Mouse (Mus musculus) small intestine, adult 2 months (tissue): ENCODE data around the gene Hoxb5. TPM values are rescaled to one million over a fixed set of nuclear protein-coding genes. Genes with fewer than 3 reads are reported as not detected.

Source experiments
- H3K27ac ChIP-seq: fragments of 200-500 bp; 2 replicates; pipeline ENCODE4 v1.5.1; 2012; ENCODE audit warnings: low read depth, low read length, control low read depth, inconsistent platforms; ENCODE audit not compliant: insufficient read depth
- H3K27me3 ChIP-seq: fragments of 200-500 bp; 2 replicates; pipeline ENCODE4 v1.6.1; 2012; ENCODE audit warnings: mild to moderate bottlenecking, moderate library complexity, low read length, inconsistent platforms; ENCODE audit not compliant: control insufficient read depth, insufficient read depth
- H3K36me3 ChIP-seq: fragments of 200-500 bp; 2 replicates; pipeline ENCODE4 v1.6.1; 2012; ENCODE audit warnings: mild to moderate bottlenecking, low read length, control low read depth, inconsistent platforms; ENCODE audit not compliant: control insufficient read depth, insufficient read depth
- H3K4me1 ChIP-seq: fragments of 200-500 bp; 2 replicates; pipeline ENCODE4 v1.6.1; 2012; ENCODE audit warnings: low read length, inconsistent platforms, mixed read lengths; ENCODE audit not compliant: control insufficient read depth, insufficient read depth, insufficient read length
- H3K4me3 ChIP-seq: fragments of 200-500 bp; 2 replicates; pipeline ENCODE4 v1.5.1; 2012; ENCODE audit warnings: low read depth, mild to moderate bottlenecking, control low read depth, inconsistent platforms, low read length, moderate library complexity
- CTCF ChIP-seq: fragments of 200-500 bp; IDR thresholded peaks from 2 replicates; pipeline ENCODE4 v1.5.1; 2012; ENCODE audit warnings: low read depth, mild to moderate bottlenecking, control low read depth, inconsistent platforms, low read length, moderate library complexity, mixed read lengths; ENCODE audit not compliant: insufficient replicate concordance, insufficient read length; ENCODE audit errors: extremely low read depth
- POLR2A ChIP-seq: fragments of 200-500 bp; IDR thresholded peaks from 2 replicates; pipeline ENCODE4 v1.6.1; 2012; ENCODE audit warnings: low read depth, mild to moderate bottlenecking, control low read depth, inconsistent platforms, low read length, moderate library complexity
- WGBS: fragments of 180-500 bp; shearing (Covaris S2); methylation state at CpG from one replicate; pipeline ENCODE4 v1.1.7; 2018; 5-methylcytosine and 5-hydroxymethylcytosine counted together
- polyA plus RNA-seq: library from polyadenylated mRNA; depleted of rRNA; stranded (reverse); fragments of >200 nt; gene quantifications from 2 replicates; pipeline ENCODE4 v1.2.3, GENCODE M21; 2012

Gene Hoxb5
- polyA plus RNA-seq, 1 experiment: 3.2 TPM

DNA sequence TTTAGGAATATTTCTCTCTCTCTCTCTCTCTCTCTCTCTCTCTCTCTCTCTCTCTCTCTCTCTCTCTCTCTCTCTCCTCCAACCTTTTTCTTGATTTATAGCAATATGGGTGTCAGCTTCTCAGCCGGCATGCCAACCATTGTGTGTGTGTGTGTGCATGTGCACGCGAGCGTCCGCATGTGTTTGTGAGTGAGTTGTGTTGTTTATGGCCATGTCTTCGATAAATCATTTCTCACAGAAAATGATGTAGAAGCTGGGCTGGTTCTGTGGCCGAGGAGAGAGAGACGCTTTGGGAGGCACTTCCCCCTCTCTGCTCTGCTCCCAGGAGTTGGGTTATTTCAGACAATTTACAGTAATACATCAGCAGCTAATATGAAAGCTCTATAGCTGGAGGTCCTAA lies 25.5 kb downstream of the Hoxb5 start:
- Histone ChIP-seq H3K36me3 (no peaks in the 10 kb centered on the region), H3K27ac (no peak overlapping the region), H3K27me3 (peaks cover 3% of the 10 kb centered on the region; the same call in 1 of the 2 replicates), H3K4me3 (no peak overlapping the region), H3K4me1 (no peaks in the 10 kb centered on the region)
- 52% methylated on average over 8 of the region's 8 CpGs for WGBS
- TF ChIP-seq POLR2A (no peak), CTCF (no peak)

GRCm38 (mm10) chr11:96332105-96332504 lies 29.0 kb downstream of the Hoxb5 start:
- no peak overlapping the region for H3K4me3 ChIP-seq

GRCm38 (mm10) chr11:96332618-96333032 lies 29.5 kb downstream of the Hoxb5 start:
- Histone ChIP-seq H3K27me3 (no peaks in the 10 kb centered on the region; the same call in none of the 2 replicates), H3K27ac (peak overlapping the region; percentile 25), H3K36me3 (no peaks in the 10 kb centered on the region), H3K4me3 (peak overlapping the region; percentile 49), H3K4me1 (no peaks in the 10 kb centered on the region; the same call in 1 of the 2 replicates)
- TF ChIP-seq POLR2A (no peak), CTCF (no peak)
- WGBS: 27% methylated on average over 35 of the region's 35 CpGs

More at GRCm38 (mm10) chr11:96332105-96332504, 29.0 kb downstream of the Hoxb5 start:
- no peaks in the 10 kb centered on the region for H3K36me3 ChIP-seq
- peak overlapping the region; percentile 32 for H3K27ac ChIP-seq
- H3K27me3 ChIP-seq: no peaks in the 10 kb centered on the region; the same call in none of the 2 replicates
- TF ChIP-seq CTCF: no peak
- no peak for TF ChIP-seq POLR2A
- 19% methylated on average over 8 of the region's 8 CpGs for WGBS
- no peaks in the 10 kb centered on the region; the same call in 1 of the 2 replicates for H3K4me1 ChIP-seq

DNA sequence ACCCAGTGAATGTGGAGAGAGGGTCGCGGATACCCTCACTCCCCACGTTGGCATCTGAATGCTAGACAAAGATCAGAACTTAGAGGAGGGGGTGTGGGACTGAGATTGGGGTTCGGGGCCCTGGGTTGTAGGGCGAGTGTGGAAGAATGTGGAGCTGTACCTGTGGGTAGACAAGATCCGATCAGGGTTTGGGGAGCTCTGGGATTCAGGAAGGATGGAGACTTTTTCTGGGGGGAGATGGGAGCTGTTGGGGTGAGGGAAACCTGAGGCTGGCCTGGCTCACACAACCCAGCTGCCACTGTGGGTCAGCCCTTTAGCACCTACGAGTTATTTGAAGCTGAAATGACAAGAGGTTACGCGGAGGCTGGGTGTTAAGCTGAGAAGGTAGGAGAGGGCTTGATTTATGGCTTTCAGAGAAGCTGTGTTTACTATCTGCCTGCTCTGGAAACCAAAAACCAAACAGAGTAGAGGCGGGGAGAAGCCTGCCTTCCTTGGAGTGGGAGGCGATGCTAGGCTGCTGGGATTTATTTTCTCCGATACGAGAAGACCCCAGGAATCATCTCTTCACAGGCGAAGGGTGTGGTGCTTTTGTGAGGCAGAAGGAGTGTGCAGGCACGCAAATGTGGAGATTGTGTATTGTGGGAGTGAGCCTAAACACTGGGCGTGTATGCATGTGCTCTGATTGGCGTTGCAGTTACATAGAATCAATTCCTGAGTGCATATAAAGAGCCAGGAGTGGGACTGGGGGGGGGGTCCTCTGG lies 30.3 kb downstream of the Hoxb5 start:
- Histone ChIP-seq H3K27me3 (no peaks in the 10 kb centered on the region; the same call in none of the 2 replicates), H3K27ac (peak overlapping the region; percentile 25), H3K4me3 (peak overlapping the region; percentile 49), H3K4me1 (no peaks in the 10 kb centered on the region; the same call in 1 of the 2 replicates), H3K36me3 (no peaks in the 10 kb centered on the region)
- TF ChIP-seq POLR2A (no peak), CTCF (no peak)
- 27% methylated on average over 17 of the region's 17 CpGs for WGBS

DNA sequence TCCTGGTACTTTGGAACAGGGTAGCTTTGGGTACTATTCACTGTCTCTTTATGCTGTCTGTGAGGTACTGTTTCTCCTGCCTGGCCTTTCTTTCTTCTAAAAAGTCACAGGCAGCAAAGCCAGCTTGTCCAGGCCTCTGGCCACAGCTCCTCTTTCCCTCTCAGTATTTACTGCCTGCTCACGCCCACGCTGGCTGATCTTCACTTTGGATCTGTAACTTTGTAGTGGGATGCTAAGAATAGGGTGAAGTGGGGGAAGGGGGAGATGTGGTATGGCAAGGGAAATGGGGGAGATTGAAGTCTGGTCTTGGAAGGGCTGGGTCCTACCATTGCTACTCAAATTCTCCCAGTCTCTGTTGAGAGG lies 30.8 kb downstream of the Hoxb5 start:
- no peaks in the 10 kb centered on the region for H3K36me3 ChIP-seq
- TF ChIP-seq CTCF (no peak), POLR2A (no peak)
- H3K27ac ChIP-seq: 0 out of 2 replicates have a peak overlapping the region, but pooled peaks have one; percentile 8
- peaks cover 2% of the 10 kb centered on the region for H3K27me3 ChIP-seq
- 40% methylated on average over 2 of the region's 2 CpGs for WGBS
- H3K4me1 ChIP-seq: no peaks in the 10 kb centered on the region; the same call in 1 of the 2 replicates
- no peak overlapping the region for H3K4me3 ChIP-seq

- Histone ChIP-seq H3K36me3 (no peaks in the 10 kb centered on the region), H3K27ac (no peak overlapping the region), H3K4me1 (no peaks in the 10 kb centered on the region; the same call in 1 of the 2 replicates), H3K4me3 (no peak overlapping the region), H3K27me3 (peaks cover 3% of the 10 kb centered on the region)
- TF ChIP-seq CTCF: no peak
- no peak for TF ChIP-seq POLR2A
- WGBS: 25% methylated on average over 3 of the region's 3 CpGs
Measured at GRCm38 (mm10) chr11:96334998-96335397, 31.9 kb downstream of the Hoxb5 start.

DNA sequence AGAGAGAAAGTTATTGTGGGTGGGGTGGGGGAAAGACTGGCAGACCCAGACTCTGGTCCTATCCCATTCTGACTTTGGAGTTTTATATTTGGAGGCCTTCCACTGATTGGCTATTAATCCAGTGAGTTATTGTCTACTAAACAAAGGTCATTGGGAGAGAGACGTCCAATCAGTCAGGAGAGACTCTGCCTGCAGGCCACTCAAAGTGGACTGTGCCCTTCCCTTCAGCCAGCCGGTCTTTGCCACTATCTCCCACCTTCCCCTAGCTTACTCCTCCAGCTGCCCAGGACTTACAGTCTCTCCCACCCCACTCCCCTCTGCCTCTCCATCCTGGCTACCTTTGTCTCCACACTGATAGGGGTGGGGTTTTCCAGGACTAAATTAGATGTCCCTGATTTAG lies 33.5 kb downstream of the Hoxb5 start:
- WGBS: 27% methylated on average over 2 of the region's 2 CpGs

More for the DNA sequence above, 33.5 kb downstream of the Hoxb5 start:
- H3K27me3 ChIP-seq: peaks cover 13% of the 10 kb centered on the region
- H3K4me1 ChIP-seq: peaks cover 2% of the 10 kb centered on the region; the same call in 1 of the 2 replicates
- H3K4me3 ChIP-seq: no peak overlapping the region
- H3K36me3 ChIP-seq: no peaks in the 10 kb centered on the region
- TF ChIP-seq CTCF (no peak), POLR2A (no peak)
- no peak overlapping the region for H3K27ac ChIP-seq
